Mouse (Mus musculus) embryonic facial prominence, embryonic 10.5 days (tissue): ENCODE measurements around the gene Olfr984. TPM values are rescaled to one million over a fixed set of nuclear protein-coding genes. Genes with fewer than 3 reads are reported as not detected.

Source experiments
- DNase-seq: peaks from one replicate; pipeline ENCODE4 v3.0.0-alpha.2; 2017; ENCODE audit warnings: low spot score
- H3K27ac ChIP-seq: fragments of 300-500 bp; sonication (generic); replicated peaks from 2 replicates; pipeline ENCODE4 v1.5.1; 2016; ENCODE audit warnings: mild to moderate bottlenecking
- H3K27me3 ChIP-seq: fragments of 300-500 bp; sonication (generic); replicated peaks from 2 replicates; pipeline ENCODE4 v1.6.1; 2016; ENCODE audit warnings: low read depth, mild to moderate bottlenecking; ENCODE audit not compliant: poor library complexity, severe bottlenecking
- H3K36me3 ChIP-seq: fragments of 300-500 bp; sonication (generic); replicated peaks from 2 replicates; pipeline ENCODE4 v1.6.1; 2016; ENCODE audit warnings: mild to moderate bottlenecking, moderate library complexity
- H3K4me1 ChIP-seq: fragments of 300-500 bp; sonication (generic); 2 replicates; pipeline ENCODE4 v1.6.1; 2016
- H3K4me3 ChIP-seq: fragments of 300-500 bp; sonication (generic); 2 replicates; pipeline ENCODE4 v1.5.1; 2016; ENCODE audit warnings: mild to moderate bottlenecking, moderate library complexity
- H3K9me3 ChIP-seq: fragments of 300-500 bp; sonication (generic); 2 replicates; pipeline ENCODE4 v1.6.1; 2016; ENCODE audit warnings: mild to moderate bottlenecking
- WGBS: fragments of 180-500 bp; shearing (Covaris S2); methylation state at CpG from one replicate; pipeline ENCODE4 v1.1.7; 2016; 5-methylcytosine and 5-hydroxymethylcytosine counted together
- polyA plus RNA-seq: library from polyadenylated mRNA; unstranded; fragments of >200 nt; fragmentation: Nextera tagmentation; extraction: Ambion mirVana; gene quantifications from 2 replicates; pipeline ENCODE4 v1.2.1, GENCODE M21; 2016

Gene Olfr984
- polyA plus RNA-seq, 1 experiment from 2014 or later = not detected

DNA sequence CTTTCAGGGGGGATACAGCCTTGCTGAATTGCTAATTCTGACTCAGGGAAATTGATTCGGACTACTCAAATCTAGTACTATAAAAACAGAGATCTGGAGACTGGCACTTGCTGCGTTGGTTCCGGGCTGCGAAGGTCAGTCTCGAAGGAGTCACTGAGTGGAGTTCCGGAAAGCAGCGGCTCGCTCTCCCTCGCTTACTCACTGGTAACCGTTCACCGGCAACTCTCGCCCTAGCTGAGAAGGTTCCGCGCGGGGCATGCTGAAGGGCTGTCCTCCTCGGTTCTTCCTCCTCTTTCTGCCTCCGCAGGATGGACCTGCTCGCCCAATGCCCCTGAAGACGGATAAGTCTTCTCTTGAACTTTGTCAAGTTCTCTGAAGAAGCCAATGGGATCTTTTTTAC is 63.9 kb downstream of the Olfr984 start:
- 90% methylated on average over 19 of the region's 19 CpGs for WGBS
- Histone ChIP-seq H3K36me3 (no peaks in the 10 kb centered on the region), H3K4me1 (no peaks in the 10 kb centered on the region), H3K9me3 (no peaks in the 10 kb centered on the region), H3K4me3 (no peak overlapping the region), H3K27me3 (no peaks in the 10 kb centered on the region), H3K27ac (no peak overlapping the region)
- DNase-seq = no peak

Other genes with a start within 250 kb of the Olfr984 start
- gene Olfr972, start 247.8 kb downstream of the Olfr984 start, polyA plus RNA-seq = not detected in 2 replicates
- gene Olfr229, start 206.9 kb downstream of the Olfr984 start, polyA plus RNA-seq = not detected in 2 replicates
- not detected in 2 replicates for gene Olfr974, start 176.7 kb downstream of the Olfr984 start, polyA plus RNA-seq
- gene Olfr975, start 162.2 kb downstream of the Olfr984 start, polyA plus RNA-seq = 0.05 TPM in 1 of 2 replicates, not detected in the other
- not detected in 2 replicates for gene Olfr976, start 153.1 kb downstream of the Olfr984 start, polyA plus RNA-seq
- not detected in 2 replicates for gene Olfr978, start 122.1 kb downstream of the Olfr984 start, polyA plus RNA-seq
- gene Olfr979, start 110.7 kb downstream of the Olfr984 start, polyA plus RNA-seq = not detected in 2 replicates
- gene Olfr980, start 104.6 kb downstream of the Olfr984 start, polyA plus RNA-seq = not detected in 2 replicates
- not detected in 2 replicates for gene Olfr981, start 92.7 kb downstream of the Olfr984 start, polyA plus RNA-seq
- gene Olfr982, start 40.4 kb downstream of the Olfr984 start, polyA plus RNA-seq = not detected in 2 replicates
- gene Olfr983, start 20.6 kb downstream of the Olfr984 start, polyA plus RNA-seq = not detected in 2 replicates
- not detected in 2 replicates for gene Olfr985, start 16.0 kb upstream of the Olfr984 start, polyA plus RNA-seq
- not detected in 2 replicates for gene Tmem225, start 33.9 kb upstream of the Olfr984 start, polyA plus RNA-seq
- not detected in 2 replicates for gene Olfr986, start 66.7 kb upstream of the Olfr984 start, polyA plus RNA-seq
- 6.6 and 7.8 TPM in 2 replicates for gene Zfp202, start 78.1 kb upstream of the Olfr984 start, polyA plus RNA-seq
- gene Scn3b, start 155.0 kb upstream of the Olfr984 start, polyA plus RNA-seq = 2.2 and 2.7 TPM in 2 replicates